Mouse (Mus musculus) spleen, postnatal 14 days (tissue): ENCODE data around the gene Iah1.

Experiments
- DNase-seq, 2 experiments: peaks; one replicate each; pipeline ENCODE4 v3.0.0; 2021 to 2022; ENCODE audit warnings: low spot score in 2 of 2

Iah1 gene

GRCm38 (mm10) chr12:21318143-21318895, 2.1 kb downstream of the Iah1 start:
- peak; percentile 56 to 74 for DNase-seq

GRCm38 (mm10) chr12:21320317-21320716, 4.1 kb downstream of the Iah1 start:
- no peak for DNase-seq

- no peak for DNase-seq
These were observed 5.0 kb downstream of the Iah1 start for GRCm38 (mm10) chr12:21321170-21321569.

- no peak for DNase-seq
These were observed 6.1 kb downstream of the Iah1 start for GRCm38 (mm10) chr12:21322296-21322695.

- no peak for DNase-seq
These were observed 6.7 kb downstream of the Iah1 start for GRCm38 (mm10) chr12:21322856-21323255.

GRCm38 (mm10) chr12:21324101-21324500, 7.9 kb downstream of the Iah1 start:
- DNase-seq: no peak

- DNase-seq: no peak
These were observed 9.1 kb downstream of the Iah1 start for GRCm38 (mm10) chr12:21325266-21325665.

GRCm38 (mm10) chr12:21326325-21326724, 10.1 kb downstream of the Iah1 start:
- DNase-seq: no peak

GRCm38 (mm10) chr12:21329661-21330400, 13.6 kb downstream of the Iah1 start:
- no peak for DNase-seq

- no peak for DNase-seq
These were observed 14.9 kb downstream of the Iah1 start for GRCm38 (mm10) chr12:21330961-21331576.

GRCm38 (mm10) chr12:21331711-21332110, 15.5 kb downstream of the Iah1 start:
- DNase-seq: no peak

- no peak for DNase-seq
These were observed 16.8 kb downstream of the Iah1 start for GRCm38 (mm10) chr12:21333021-21333420.

- DNase-seq: no peak
These were observed 17.6 kb downstream of the Iah1 start for GRCm38 (mm10) chr12:21333766-21334165.

- DNase-seq: peak in 1 of 2 experiments; percentile 21
These were observed 19.7 kb downstream of the Iah1 start for GRCm38 (mm10) chr12:21335869-21336268.

GRCm38 (mm10) chr12:21337171-21337570, 21.0 kb downstream of the Iah1 start:
- DNase-seq: no peak

- no peak for DNase-seq
These were observed 24.5 kb downstream of the Iah1 start for GRCm38 (mm10) chr12:21340674-21341073.

GRCm38 (mm10) chr12:21346972-21347371, 30.8 kb downstream of the Iah1 start:
- DNase-seq: no peak

- DNase-seq: no peak
These were observed 34.1 kb downstream of the Iah1 start for GRCm38 (mm10) chr12:21350113-21350876.

GRCm38 (mm10) chr12:21353681-21354080, 37.5 kb downstream of the Iah1 start:
- DNase-seq: no peak

- DNase-seq: no peak
These were observed 46.5 kb downstream of the Iah1 start for GRCm38 (mm10) chr12:21362686-21363085.

GRCm38 (mm10) chr12:21363195-21363594, 47.0 kb downstream of the Iah1 start:
- no peak for DNase-seq
